Mouse (Mus musculus): ENCODE data around the gene Vmn1r72. TPM values are rescaled to one million over a fixed set of nuclear protein-coding genes. Genes with fewer than 3 reads are reported as not detected.
"Not testable (repeated sequence)": the region's sequence is repeated elsewhere in the genome, so short reads cannot be mapped to it uniquely, and the experiment has no call there.

Vmn1r72 gene
- polyA plus RNA-seq (2012; rRNA removed) (not detected in 2 replicates), polyA plus RNA-seq (2014; fragmentation: Nextera tagmentation; extraction: Ambion mirVana) (not detected in 2 replicates)

- not testable (repeated sequence) for H3K9me3 ChIP-seq (ENCODE audit: control insufficient read depth, low read length); DNase-seq (ENCODE audit: low spot score); H3K4me2 ChIP-seq (replicated peaks; ENCODE audit: low read depth, low read length, severe bottlenecking); H3K4me3 ChIP-seq (replicated peaks; ENCODE audit: low read length); H3K9ac ChIP-seq (ENCODE audit: low read depth, low read length, severe bottlenecking); ATAC-seq (ENCODE audit: low FRiP score, low read depth); H3K27me3 ChIP-seq (ENCODE audit: control insufficient read depth, insufficient read depth, low read length); H3K4me1 ChIP-seq (ENCODE audit: control insufficient read depth, insufficient read depth, low read length); H3K27ac ChIP-seq (replicated peaks; ENCODE audit: low read depth, low read length); H3K36me3 ChIP-seq (ENCODE audit: control insufficient read depth, insufficient read depth, low read length)
Measured at GRCm38 (mm10) chr7:11680047-11680446, at the start of gene Vmn1r72. Gene Vmn1r72, minus strand, starts transcription at chr7:11680147.

GRCm38 (mm10) chr7:11617082-11617481 is 62.9 kb downstream of the Vmn1r72 start:
- H3K36me3 ChIP-seq (ENCODE audit: control insufficient read depth, insufficient read depth, low read length); H3K4me2 ChIP-seq (replicated peaks; ENCODE audit: low read depth, low read length, severe bottlenecking); H3K4me3 ChIP-seq (replicated peaks; ENCODE audit: low read length); H3K4me1 ChIP-seq (ENCODE audit: control insufficient read depth, insufficient read depth, low read length); H3K9ac ChIP-seq (ENCODE audit: low read depth, low read length, severe bottlenecking); H3K27ac ChIP-seq (replicated peaks; ENCODE audit: low read depth, low read length); ATAC-seq (ENCODE audit: low FRiP score, low read depth); H3K9me3 ChIP-seq (ENCODE audit: control insufficient read depth, low read length); H3K27me3 ChIP-seq (ENCODE audit: control insufficient read depth, insufficient read depth, low read length): not testable (repeated sequence)
- 3% methylated on average over 8 of the region's 8 CpGs for WGBS
- DNase-seq (ENCODE audit: low spot score) = peak; percentile 6

Other genes with a start within 250 kb of the Vmn1r72 start
- not detected in 2 replicates for gene Zscan4-ps2, start 165.8 kb downstream of the Vmn1r72 start, polyA plus RNA-seq (2012; rRNA removed)
- not detected in 2 replicates for gene Zscan4-ps2, start 165.8 kb downstream of the Vmn1r72 start, polyA plus RNA-seq (2014; fragmentation: Nextera tagmentation; extraction: Ambion mirVana)
- not detected in 2 replicates for gene Zscan4-ps3, start 70.8 kb downstream of the Vmn1r72 start, polyA plus RNA-seq (2012; rRNA removed)
- gene Zscan4-ps3, start 70.8 kb downstream of the Vmn1r72 start, polyA plus RNA-seq (2014; fragmentation: Nextera tagmentation; extraction: Ambion mirVana) = not detected in 2 replicates
- gene Vmn1r73, start 50.1 kb upstream of the Vmn1r72 start, polyA plus RNA-seq (2012; rRNA removed) = not detected in 2 replicates
- gene Vmn1r73, start 50.1 kb upstream of the Vmn1r72 start, polyA plus RNA-seq (2014; fragmentation: Nextera tagmentation; extraction: Ambion mirVana) = not detected in 2 replicates
- not detected in 2 replicates for gene Vmn1r74, start 153.8 kb upstream of the Vmn1r72 start, polyA plus RNA-seq (2012; rRNA removed)
- not detected in 2 replicates for gene Vmn1r74, start 153.8 kb upstream of the Vmn1r72 start, polyA plus RNA-seq (2014; fragmentation: Nextera tagmentation; extraction: Ambion mirVana)
- not detected in 2 replicates for gene Vmn1r75, start 194.5 kb upstream of the Vmn1r72 start, polyA plus RNA-seq (2012; rRNA removed)
- not detected in 2 replicates for gene Vmn1r75, start 194.5 kb upstream of the Vmn1r72 start, polyA plus RNA-seq (2014; fragmentation: Nextera tagmentation; extraction: Ambion mirVana)

Measured in limb, embryonic 14.5 days (tissue).